Mouse (Mus musculus) CH12.LX (cell line): ENCODE results near the gene Mansc4. TPM values are rescaled to one million over a fixed set of nuclear protein-coding genes. Genes with fewer than 3 reads are reported as not detected.

Experiments used
- DNase-seq: peaks from one replicate; pipeline ENCODE4 v3.0.0-alpha.2; 2013; ENCODE audit errors: extremely low read depth
- H3K27ac ChIP-seq: 2 replicates; pipeline ENCODE4 v1.5.1; 2012; ENCODE audit warnings: low read depth, mild to moderate bottlenecking, control low read depth, moderate library complexity; ENCODE audit not compliant: insufficient read depth
- H3K27me3 ChIP-seq: replicated peaks from 2 replicates; pipeline ENCODE3; 2012; ENCODE audit warnings: inconsistent platforms
- H3K36me3 ChIP-seq, 2 experiments: replicated peaks in 1 of 2; 2 replicates each; pipeline versions ENCODE3 to v1.6.1; 2012; ENCODE audit warnings: inconsistent platforms in 1 of 2, low read length in 1 of 2, mild to moderate bottlenecking in 1 of 2, mixed read lengths in 1 of 2, moderate library complexity in 1 of 2; ENCODE audit not compliant: control insufficient read depth in 1 of 2, insufficient read depth in 1 of 2
- H3K4me1 ChIP-seq, 2 experiments: 2 replicates each; pipeline ENCODE4 v1.6.1; 2012; ENCODE audit warnings: inconsistent platforms in 1 of 2, moderate library complexity in 1 of 2; ENCODE audit not compliant: insufficient read depth in 2 of 2, control insufficient read depth in 1 of 2
- H3K4me2 ChIP-seq: 2 replicates; pipeline ENCODE4 v1.6.1; 2012; ENCODE audit warnings: low read depth, mild to moderate bottlenecking, control low read depth; ENCODE audit not compliant: poor library complexity, insufficient read depth, severe bottlenecking
- H3K4me3 ChIP-seq, 3 experiments: fragments of 150-350 bp in 1 of 3; sonication (generic) in 1 of 3; replicated peaks in 1 of 3; 2 replicates each; pipeline versions ENCODE3 to v1.5.1; 2011 to 2012; ENCODE audit warnings: low read depth in 2 of 3, low read length in 2 of 3, mild to moderate bottlenecking in 2 of 3, moderate library complexity in 2 of 3, control low read depth in 1 of 3, improper control_type of control experiment in 1 of 3, inconsistent platforms in 1 of 3, mixed read lengths in 1 of 3; ENCODE audit not compliant: poor library complexity in 1 of 3
- H3K79me2 ChIP-seq: replicated peaks from 2 replicates; pipeline ENCODE4 v1.6.1; 2012; ENCODE audit warnings: mild to moderate bottlenecking, moderate library complexity; ENCODE audit not compliant: control insufficient read depth, poor library complexity, insufficient read depth, severe bottlenecking; ENCODE audit errors: extremely low read depth
- H3K9ac ChIP-seq: 2 replicates; pipeline ENCODE4 v1.6.1; 2012; ENCODE audit warnings: low read depth, mild to moderate bottlenecking, control low read depth, moderate library complexity; ENCODE audit not compliant: insufficient read depth
- H3K9me3 ChIP-seq: replicated peaks from 2 replicates; pipeline ENCODE3; 2012; ENCODE audit warnings: low read length, inconsistent platforms, mixed read lengths
- CHD2 ChIP-seq: IDR thresholded peaks from 2 replicates; pipeline ENCODE4 v1.6.1; 2011; ENCODE audit warnings: low read length, improper control_type of control experiment
- E2F4 ChIP-seq: IDR thresholded peaks from 2 replicates; pipeline ENCODE4 v1.6.1; 2011; ENCODE audit warnings: low read depth, low read length, improper control_type of control experiment; ENCODE audit not compliant: insufficient replicate concordance
- EP300 ChIP-seq: IDR thresholded peaks from 2 replicates; pipeline ENCODE4 v1.6.1; 2011; ENCODE audit warnings: low read length, improper control_type of control experiment
- ETS1 ChIP-seq: conservative IDR thresholded peaks from 2 replicates; pipeline ENCODE4 v1.6.1; 2012; ENCODE audit warnings: low read depth, mild to moderate bottlenecking, inconsistent platforms, low read length, improper control_type of control experiment, moderate library complexity
- KAT2A ChIP-seq: IDR thresholded peaks from 2 replicates; pipeline ENCODE4 v1.6.1; 2012; ENCODE audit warnings: low read length, improper control_type of control experiment, inconsistent platforms; ENCODE audit not compliant: insufficient replicate concordance
- MAX ChIP-seq: IDR thresholded peaks from 2 replicates; pipeline ENCODE4 v1.6.1; 2011; ENCODE audit warnings: low read length, improper control_type of control experiment
- MAZ ChIP-seq: IDR thresholded peaks from 2 replicates; pipeline ENCODE4 v1.6.1; 2012; ENCODE audit warnings: low read depth, mild to moderate bottlenecking, inconsistent platforms, low read length, improper control_type of control experiment, moderate library complexity
- SIN3A ChIP-seq: IDR thresholded peaks from 2 replicates; pipeline ENCODE4 v1.6.1; 2012; ENCODE audit warnings: low read length, improper control_type of control experiment, inconsistent platforms
- SMC3 ChIP-seq: IDR thresholded peaks from 2 replicates; pipeline ENCODE4 v1.6.1; 2011; ENCODE audit warnings: low read depth, low read length, improper control_type of control experiment
- UBTF ChIP-seq: IDR thresholded peaks from 2 replicates; pipeline ENCODE4 v1.6.1; 2012; ENCODE audit warnings: low read depth, mild to moderate bottlenecking, inconsistent platforms, low read length, improper control_type of control experiment, moderate library complexity
- ZKSCAN1 ChIP-seq: IDR thresholded peaks from 2 replicates; pipeline ENCODE4 v1.6.1; 2012; ENCODE audit warnings: low read depth, inconsistent platforms, low read length, improper control_type of control experiment, borderline replicate concordance
- dilution Hi-C: fragments of 300-500 bp; cut with MboI; formaldehyde crosslinking; loops from 2 replicates; pipeline ENCODE4 v1.14.3; 2020; ENCODE audit warnings: low sequenced_read_pairs; ENCODE audit not compliant: extremely low pct_unique_long_range_greater_than_20kb, extremely low pct_ligation_motif_present
- in situ Hi-C: fragments of 300-500 bp; cut with MboI; formaldehyde crosslinking; loops from 3 replicates; pipeline ENCODE4 v1.14.3; 2019; ENCODE audit warnings: low sequenced_read_pairs, low pct_ligation_motif_present, low pct_unique_long_range_greater_than_20kb, mixed read lengths
- polyA plus RNA-seq: library from polyadenylated mRNA; unstranded; fragments of >175 nt; gene quantifications from 2 replicates; pipeline ENCODE4 v1.2.1, GENCODE M21; 2012; ENCODE audit warnings: low read depth; ENCODE audit not compliant: insufficient read length
- total RNA-seq, 2 experiments: library from RNA; depleted of rRNA; stranded (reverse); fragments of 300-350 nt in 1 of 2; fragments of >200 nt in 1 of 2; gene quantifications; 2 replicates each; pipeline ENCODE4 v1.2.3; 2012 to 2014

Gene Mansc4
- total and polyA plus RNA-seq, 3 experiments: 0.20 TPM; not detected in 2

- Histone ChIP-seq H3K9me3 (no peaks in the 10 kb centered on the region), H3K79me2 (no peaks in the 10 kb centered on the region), H3K4me2 (no peak overlapping the region), H3K27me3 (no peaks in the 10 kb centered on the region), H3K27ac (no peak overlapping the region), H3K36me3 (peaks cover 22 to 52% of the 10 kb centered on the region in 2 experiments), H3K4me1 (peaks cover 10 to 34% of the 10 kb centered on the region in 2 experiments), H3K4me3 (no peak overlapping the region), H3K9ac (no peak overlapping the region)
- no peak for DNase-seq
- no peak for TF ChIP-seq UBTF
- TF ChIP-seq ETS1: no peak
- no peak for TF ChIP-seq KAT2A
- no peak for TF ChIP-seq SIN3A
- TF ChIP-seq CHD2: no peak
- TF ChIP-seq EP300: no peak
- TF ChIP-seq ZKSCAN1: no peak
- TF ChIP-seq MAZ: no peak
- no peak for TF ChIP-seq E2F4
- dilution Hi-C loops (no loop called here), in situ Hi-C loops (no loop called here)
Measured at GRCm38 (mm10) chr6:147075808-147076387, 10.9 kb downstream of the Mansc4 start.

GRCm38 (mm10) chr6:147064944-147065261 lies 21.9 kb downstream of the Mansc4 start:
- no peaks in the 10 kb centered on the region for H3K9me3 ChIP-seq
- no peaks in the 10 kb centered on the region for H3K27me3 ChIP-seq
- TF ChIP-seq SMC3 (no peak), E2F4 (no peak)
- H3K4me1 ChIP-seq: no peaks in the 10 kb centered on the region
- in situ Hi-C loops (no loop called here), dilution Hi-C loops (no loop called here)
- H3K9ac ChIP-seq: no peak overlapping the region
- no peak for DNase-seq
- H3K4me3 ChIP-seq: no peak overlapping the region
- no peaks in the 10 kb centered on the region for H3K79me2 ChIP-seq
- H3K4me2 ChIP-seq: no peak overlapping the region
- H3K36me3 ChIP-seq: peaks cover 61 to 88% of the 10 kb centered on the region in 2 experiments
- H3K27ac ChIP-seq: no peak overlapping the region

GRCm38 (mm10) chr6:147064226-147064943 lies 22.4 kb downstream of the Mansc4 start:
- in situ Hi-C loops: no loop called here
- no peak overlapping the region for H3K4me3 ChIP-seq
- TF ChIP-seq ETS1 (no peak), MAX (no peak)
- H3K79me2 ChIP-seq: no peaks in the 10 kb centered on the region
- H3K9me3 ChIP-seq: no peaks in the 10 kb centered on the region
- no peaks in the 10 kb centered on the region for H3K4me1 ChIP-seq
- peaks cover 65 to 88% of the 10 kb centered on the region in 2 experiments for H3K36me3 ChIP-seq
- no peaks in the 10 kb centered on the region for H3K27me3 ChIP-seq
- no peak for DNase-seq
- no peak overlapping the region for H3K9ac ChIP-seq
- H3K27ac ChIP-seq: no peak overlapping the region
- no peak overlapping the region for H3K4me2 ChIP-seq
- dilution Hi-C loops: no loop called here
